Mouse (Mus musculus): ENCODE results near the gene Ralbp1.

Gene Ralbp1

DNA sequence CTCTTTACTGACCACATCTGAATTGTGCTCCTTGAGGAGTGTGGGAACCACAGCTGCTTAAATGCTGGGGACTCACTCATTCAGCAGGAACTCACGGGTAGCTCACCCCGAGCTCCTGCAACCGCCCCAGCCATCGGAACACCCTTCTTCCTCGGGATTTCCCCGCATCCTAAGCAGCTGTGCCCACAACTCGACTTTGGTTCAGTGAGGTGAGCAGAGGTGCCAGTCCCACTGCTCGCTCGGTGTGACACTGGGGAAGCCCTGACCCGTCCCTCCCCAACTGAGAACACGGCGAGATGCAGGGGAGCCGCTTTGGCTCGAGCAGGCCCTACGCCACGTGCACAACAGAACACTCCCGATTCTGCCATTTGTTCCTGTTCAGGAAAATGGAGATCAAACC is 35.1 kb downstream of the Ralbp1 start:
- DNase-seq (ENCODE audit: extremely low spot score) = no peak

GRCm38 (mm10) chr17:65847694-65848449 is 37.7 kb downstream of the Ralbp1 start:
- DNase-seq (ENCODE audit: extremely low spot score) = no peak

GRCm38 (mm10) chr17:65845423-65845822 is 40.2 kb downstream of the Ralbp1 start:
- DNase-seq (ENCODE audit: extremely low spot score) = no peak

- DNase-seq (ENCODE audit: extremely low spot score) = no peak
These were observed 42.8 kb downstream of the Ralbp1 start for GRCm38 (mm10) chr17:65842669-65843381.

- no peak for DNase-seq (ENCODE audit: extremely low spot score)
These were observed 45.9 kb downstream of the Ralbp1 start for GRCm38 (mm10) chr17:65839541-65840256.

DNA sequence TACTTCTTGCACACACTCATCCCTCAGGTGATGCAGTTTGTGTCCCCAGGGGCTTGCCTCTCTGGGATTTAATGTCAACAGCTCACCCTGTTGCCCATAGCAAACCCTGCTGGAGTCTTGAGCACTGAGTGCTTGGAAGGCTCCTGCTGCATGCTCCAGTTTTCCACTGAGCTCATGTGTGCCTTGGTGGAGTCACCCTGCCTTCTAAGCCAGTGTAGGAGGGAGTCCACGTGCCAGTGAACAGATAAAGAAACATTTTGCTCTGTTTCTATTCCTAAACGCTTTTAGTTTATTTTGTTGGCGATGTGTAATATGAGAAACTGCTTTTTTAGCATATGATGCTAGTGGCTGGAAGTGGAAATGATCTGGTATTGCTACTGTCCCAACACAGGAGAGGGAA is 48.9 kb downstream of the Ralbp1 start:
- no peak for DNase-seq (ENCODE audit: extremely low spot score)

GRCm38 (mm10) chr17:65833891-65834290 is 51.7 kb downstream of the Ralbp1 start:
- DNase-seq (ENCODE audit: extremely low spot score) = no peak

DNA sequence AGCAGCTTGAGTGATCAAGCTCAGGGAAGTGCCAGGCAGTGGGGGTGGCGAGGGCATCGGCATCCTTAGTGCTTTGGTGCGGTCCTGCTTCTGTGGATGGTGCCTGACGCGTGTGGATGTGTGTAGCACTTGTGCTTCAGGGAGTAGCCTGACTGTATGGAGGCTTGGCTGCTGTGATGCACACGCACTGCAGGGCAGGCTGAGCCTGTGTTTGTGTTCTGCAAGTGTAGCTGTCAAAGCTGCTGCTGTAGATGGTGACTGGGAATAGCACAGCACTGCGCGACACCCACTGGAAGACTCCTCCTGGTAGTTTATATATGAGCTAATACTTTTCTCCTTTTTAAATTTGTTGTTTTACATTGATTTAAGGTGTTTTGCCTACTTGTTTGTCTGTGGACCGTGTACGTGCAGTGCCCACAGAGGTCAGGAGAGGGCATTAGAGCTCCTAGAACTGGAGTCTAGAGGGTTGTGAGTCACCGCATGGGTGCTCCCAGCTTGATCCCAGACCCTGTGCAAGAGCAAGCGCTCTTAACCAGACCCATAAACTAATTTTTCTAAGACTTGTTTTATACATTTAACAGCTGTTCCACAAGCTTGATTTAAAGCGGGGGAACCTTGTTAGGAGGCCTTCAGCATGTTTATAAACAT is 55.3 kb downstream of the Ralbp1 start:
- no peak for DNase-seq (ENCODE audit: extremely low spot score)

DNA sequence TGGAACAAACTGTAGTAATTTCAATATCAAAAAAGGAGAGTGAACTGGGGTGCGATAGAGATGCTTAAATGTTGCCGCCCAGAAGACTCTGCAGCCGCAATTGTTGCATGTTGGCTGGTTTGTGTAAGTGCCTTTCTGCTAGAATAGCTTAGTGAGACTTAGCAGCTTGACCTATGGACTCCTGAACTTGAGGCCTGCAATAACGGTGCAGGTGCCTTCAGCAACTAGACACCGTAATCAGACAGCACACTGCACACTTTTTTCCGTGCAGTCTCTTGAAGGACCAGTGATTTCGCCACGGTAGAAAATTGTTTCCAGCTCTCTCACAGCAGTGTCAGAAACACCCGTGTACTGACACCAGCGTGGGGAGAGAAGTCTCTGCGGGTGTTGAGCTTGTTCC is 56.6 kb downstream of the Ralbp1 start:
- no peak for DNase-seq (ENCODE audit: extremely low spot score)

DNA sequence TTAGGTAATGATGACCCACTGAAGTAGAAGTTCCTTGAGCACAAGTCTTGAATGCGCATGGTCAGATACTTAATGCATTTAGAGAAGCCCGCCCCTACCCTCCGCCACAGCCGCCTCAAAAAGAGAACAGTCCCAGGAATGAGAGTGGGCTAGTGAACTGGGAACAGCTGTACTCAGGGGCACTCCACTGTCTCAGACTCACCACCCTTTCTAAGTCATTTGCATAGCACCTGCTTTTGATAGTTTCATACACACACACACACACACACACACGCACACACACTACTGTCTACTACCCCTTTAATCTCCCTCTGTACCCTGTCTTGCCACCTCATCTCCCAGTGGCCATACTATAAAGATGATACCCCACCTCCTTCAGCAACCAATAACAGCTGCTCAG is 57.7 kb downstream of the Ralbp1 start:
- no peak for DNase-seq (ENCODE audit: extremely low spot score)

DNA sequence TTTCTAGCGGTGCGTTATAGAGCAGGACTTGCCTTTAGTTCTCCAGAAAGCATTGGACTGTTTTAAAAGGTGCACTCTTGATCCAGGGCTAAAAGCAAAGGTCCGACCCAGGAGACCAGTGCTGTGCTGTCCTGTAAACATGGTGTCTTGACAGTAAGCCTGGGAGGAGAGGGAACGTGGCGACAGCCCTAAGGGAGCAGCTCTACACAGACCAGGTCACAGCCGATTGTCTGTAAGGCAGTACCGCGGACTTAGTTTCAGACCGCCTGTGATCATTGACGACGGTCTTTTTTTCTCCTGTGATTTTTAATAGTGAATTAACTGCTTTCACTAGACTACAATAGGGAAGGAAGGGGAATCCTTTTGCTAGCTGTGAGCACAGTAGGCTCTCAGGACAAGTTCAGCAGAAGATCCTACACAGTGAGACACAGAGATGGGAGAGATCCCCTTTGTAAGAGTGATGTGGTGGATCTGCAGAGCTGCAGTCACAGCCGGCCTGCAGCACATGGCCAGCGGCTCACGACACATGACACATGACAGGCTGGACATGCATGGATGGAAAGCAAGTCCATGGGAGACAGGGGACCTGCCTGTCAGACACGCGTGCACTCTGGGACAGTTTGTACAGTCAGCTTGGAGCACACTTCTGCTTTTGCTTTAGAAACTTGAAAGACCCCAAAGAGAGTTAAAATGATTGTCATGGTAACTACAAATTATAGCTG is 58.3 kb downstream of the Ralbp1 start:
- no peak for DNase-seq (ENCODE audit: extremely low spot score)

DNA sequence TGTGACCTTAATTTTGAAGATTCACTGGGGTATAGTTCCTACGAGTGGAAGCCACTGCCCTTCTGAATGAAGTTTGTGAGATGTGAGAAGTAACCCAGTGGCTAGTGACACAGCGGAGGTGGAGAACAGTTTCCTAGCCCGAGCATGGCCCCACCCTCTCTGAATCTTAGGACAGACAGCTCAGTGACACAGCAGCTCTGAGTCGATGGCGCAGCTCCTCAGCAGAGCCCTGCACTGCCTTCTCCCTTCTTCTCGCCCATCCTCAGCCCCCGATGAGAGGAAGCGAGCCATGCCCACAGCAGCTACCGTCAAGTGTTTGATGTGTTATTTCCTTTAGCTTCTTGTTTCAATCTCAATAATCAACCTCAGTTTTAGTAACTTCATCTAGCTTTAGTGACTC is 59.3 kb downstream of the Ralbp1 start:
- no peak for DNase-seq (ENCODE audit: extremely low spot score)

DNA sequence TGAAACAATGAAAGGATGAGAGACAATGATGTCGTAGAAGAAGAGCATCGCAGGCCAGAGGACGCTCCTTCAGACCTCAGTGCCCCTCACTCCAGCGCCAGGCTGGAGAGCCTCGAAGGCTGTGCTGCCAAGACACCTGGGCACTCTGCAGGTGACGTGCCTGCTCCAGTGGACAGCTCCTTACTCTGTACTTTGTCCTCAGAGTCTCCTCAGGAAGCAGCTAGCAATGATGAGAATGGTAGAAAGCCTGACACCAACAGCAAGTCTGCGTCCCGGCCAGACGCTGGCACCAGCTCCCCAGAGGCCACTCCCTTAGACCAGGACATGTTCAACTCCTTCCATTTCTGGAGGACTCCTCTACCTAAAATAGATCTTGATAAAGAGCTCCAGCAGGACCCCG is 61.4 kb downstream of the Ralbp1 start:
- DNase-seq (ENCODE audit: extremely low spot score) = no peak

- no peak for DNase-seq (ENCODE audit: extremely low spot score)
These were observed 63.2 kb downstream of the Ralbp1 start for GRCm38 (mm10) chr17:65822423-65822822.

- DNase-seq (ENCODE audit: extremely low spot score) = no peak
These were observed 65.4 kb downstream of the Ralbp1 start for GRCm38 (mm10) chr17:65820197-65820596.

DNA sequence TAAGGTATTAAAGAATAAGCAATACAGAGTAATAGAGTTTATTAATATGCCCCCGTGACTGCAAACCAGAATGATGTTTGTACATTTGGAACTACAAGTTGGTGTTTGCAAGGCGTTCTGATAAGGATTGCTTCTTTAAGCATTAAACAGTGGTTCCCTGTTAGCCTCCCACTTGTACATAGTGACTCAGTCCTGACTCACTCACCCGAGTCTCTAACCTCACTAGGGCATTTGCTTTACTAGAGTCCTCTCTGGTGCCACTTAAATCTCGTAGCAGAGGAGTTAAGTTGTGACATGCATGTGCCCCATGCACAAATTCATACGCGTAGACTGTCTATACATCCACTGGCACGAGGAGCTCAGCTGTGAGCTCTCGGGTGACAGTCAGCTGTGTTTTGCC is 71.8 kb downstream of the Ralbp1 start:
- DNase-seq (ENCODE audit: extremely low spot score) = no peak

DNA sequence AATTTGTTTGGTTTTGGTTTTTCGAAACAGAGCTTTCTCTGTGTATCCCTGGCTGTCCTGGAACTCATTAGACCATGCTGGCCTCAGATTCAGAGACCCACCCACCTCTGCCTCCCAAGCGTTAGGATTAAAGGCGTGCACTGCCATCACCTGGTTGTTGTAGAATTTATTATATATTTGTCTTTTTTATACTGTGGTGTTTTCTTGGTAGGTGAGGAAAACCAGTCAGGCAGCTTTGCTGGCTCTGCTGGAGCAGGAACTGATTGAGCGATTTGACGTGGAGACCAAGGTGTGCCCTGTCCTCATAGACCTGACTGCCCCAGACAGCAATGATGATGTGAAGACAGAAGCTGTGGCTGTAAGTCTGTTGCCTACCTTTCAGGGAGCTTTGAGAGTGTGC is 74.6 kb downstream of the Ralbp1 start:
- no peak for DNase-seq (ENCODE audit: extremely low spot score)

GRCm38 (mm10) chr17:65806416-65806815 is 79.2 kb downstream of the Ralbp1 start:
- no peak for DNase-seq (ENCODE audit: extremely low spot score)

GRCm38 (mm10) chr17:65805966-65806365 is 79.6 kb downstream of the Ralbp1 start:
- no peak for DNase-seq (ENCODE audit: extremely low spot score)

- DNase-seq (ENCODE audit: extremely low spot score) = no peak
These were observed 83.6 kb downstream of the Ralbp1 start for GRCm38 (mm10) chr17:65802026-65802425.

DNA sequence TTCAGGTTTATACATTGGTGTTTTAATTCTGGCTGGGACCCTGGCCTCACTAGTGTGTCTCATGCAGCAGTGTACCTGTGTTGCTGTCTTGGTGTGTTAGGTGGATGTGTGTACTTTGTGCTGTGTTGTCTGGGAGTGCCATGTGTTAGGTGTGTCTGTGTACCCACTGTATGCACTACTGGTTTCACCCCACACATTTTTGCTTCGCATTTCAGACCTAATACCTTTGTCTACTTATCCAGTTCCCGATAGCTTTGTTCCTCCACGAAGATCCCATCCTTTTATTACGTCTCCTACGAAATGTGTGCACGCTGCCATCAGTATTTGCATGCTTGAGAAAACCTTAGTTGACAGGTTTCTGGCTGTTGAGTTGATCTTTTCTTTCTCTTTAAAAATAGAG is 85.1 kb downstream of the Ralbp1 start:
- no peak for DNase-seq (ENCODE audit: extremely low spot score)

DNA sequence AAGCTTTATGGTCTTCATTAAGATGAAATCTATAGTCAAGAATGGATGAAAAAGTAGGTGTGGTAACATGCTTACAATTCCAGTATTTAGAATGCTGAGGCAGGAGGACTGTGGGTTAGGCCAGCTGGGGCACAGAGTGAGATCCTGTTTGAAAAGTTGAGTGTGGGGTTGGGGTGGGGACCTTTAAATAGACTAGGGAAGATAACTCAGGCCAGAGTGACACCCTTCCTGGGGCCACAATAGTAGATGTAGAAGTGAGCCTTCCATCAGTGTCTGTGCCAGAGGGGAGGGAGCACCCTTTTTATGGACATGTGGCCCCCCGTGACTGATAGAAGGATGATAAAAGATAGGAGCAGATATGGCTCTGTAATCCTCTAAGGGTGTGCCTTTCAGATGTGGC is 86.2 kb downstream of the Ralbp1 start:
- no peak for DNase-seq (ENCODE audit: extremely low spot score)
